Mouse (Mus musculus): Measurements from ENCODE around the gene Tspear. TPM values are rescaled to one million over a fixed set of nuclear protein-coding genes. Genes with fewer than 3 reads are reported as not detected.

The Tspear gene
- 0.10 and 0.12 TPM in 2 replicates for polyA plus RNA-seq (2012; rRNA removed)

GRCm38 (mm10) chr10:77685895-77686664, at the start of gene Tspear:
Gene Tspear (plus strand): TSS chr10:77686569.

GRCm38 (mm10) chr10:77690356-77690807, 4.0 kb downstream of the Tspear start, which contains the start of gene Gm19402:
Gene Gm19402 (minus strand): TSS chr10:77690757.

GRCm38 (mm10) chr10:77697133-77697532, 10.8 kb downstream of the Tspear start, which contains the start of gene Gm9508:
Gene Gm9508 (minus strand): TSS chr10:77697233.

GRCm38 (mm10) chr10:77706326-77706725, 20.0 kb downstream of the Tspear start, which contains the start of gene Gm10272:
Gene Gm10272 (plus strand): TSS chr10:77706626.

GRCm38 (mm10) chr10:77711157-77711556, 24.8 kb downstream of the Tspear start, which contains the start of gene Gm10024:
Gene Gm10024 (plus strand): TSS chr10:77711457.

GRCm38 (mm10) chr10:77715507-77715906, 29.1 kb downstream of the Tspear start, which contains the start of gene Gm10142:
Gene Gm10142 (plus strand): TSS chr10:77715807.

GRCm38 (mm10) chr10:77720299-77720698, 33.9 kb downstream of the Tspear start, which contains the start of gene Krtap12-1:
Gene Krtap12-1 (plus strand): TSS chr10:77720599.

GRCm38 (mm10) chr10:77726186-77726585, 39.8 kb downstream of the Tspear start, which contains the start of gene Gm10100:
Gene Gm10100 (plus strand): TSS chr10:77726486.

GRCm38 (mm10) chr10:77741924-77742688, 55.7 kb downstream of the Tspear start, which contains the start of gene Gm18596:
Gene Gm18596 (minus strand): TSS chr10:77742638.

GRCm38 (mm10) chr10:77751254-77751653, 64.9 kb downstream of the Tspear start, which contains the start of gene Gm9736:
Gene Gm9736 (minus strand): TSS chr10:77751354.

GRCm38 (mm10) chr10:77759582-77759981, 73.2 kb downstream of the Tspear start, which contains the start of gene Gm3233:
Gene Gm3233 (minus strand): TSS chr10:77759682.

GRCm38 (mm10) chr10:77771225-77771624, 84.9 kb downstream of the Tspear start, which contains the start of gene Gm3238:
Gene Gm3238 (minus strand): TSS chr10:77771325.

GRCm38 (mm10) chr10:77776844-77777243, 90.5 kb downstream of the Tspear start, which contains the start of gene Gm7138:
Gene Gm7138 (minus strand): TSS chr10:77776944.

GRCm38 (mm10) chr10:77782442-77782841, 96.1 kb downstream of the Tspear start, which contains the start of gene Gm3250:
Gene Gm3250 (minus strand): TSS chr10:77782542.

GRCm38 (mm10) chr10:77787876-77788275, 101.5 kb downstream of the Tspear start, which contains the start of gene Gm7137:
Gene Gm7137 (minus strand): TSS chr10:77788200.

GRCm38 (mm10) chr10:77794976-77795375, 108.6 kb downstream of the Tspear start, which contains the start of gene Gm9639:
Gene Gm9639 (minus strand): TSS chr10:77795076.

GRCm38 (mm10) chr10:77798921-77799508, 112.6 kb downstream of the Tspear start, which contains the start of gene Gm19668:
Gene Gm19668 (minus strand): TSS chr10:77799133.

GRCm38 (mm10) chr10:77811743-77812142, 125.4 kb downstream of the Tspear start, which contains the start of gene Gm9507:
Gene Gm9507 (minus strand): TSS chr10:77811843.

GRCm38 (mm10) chr10:77814382-77814781, 128.0 kb downstream of the Tspear start, which contains the start of gene Gm2696:
Gene Gm2696 (plus strand): TSS chr10:77814682.

GRCm38 (mm10) chr10:77826951-77827350, 140.6 kb downstream of the Tspear start, which contains the start of gene Krtap10-4:
Gene Krtap10-4 (minus strand): TSS chr10:77827095.

GRCm38 (mm10) chr10:77835647-77836046, 149.3 kb downstream of the Tspear start, which contains the start of gene Krtap10-10:
Gene Krtap10-10 (plus strand): TSS chr10:77835947.

GRCm38 (mm10) chr10:77846503-77846902, 160.1 kb downstream of the Tspear start, which contains the start of gene Gm36176:
Gene Gm36176 (plus strand): TSS chr10:77846803.

All from liver, embryonic 18 days (tissue).